Mouse (Mus musculus): ENCODE data around the gene Mcoln2.

DNA sequence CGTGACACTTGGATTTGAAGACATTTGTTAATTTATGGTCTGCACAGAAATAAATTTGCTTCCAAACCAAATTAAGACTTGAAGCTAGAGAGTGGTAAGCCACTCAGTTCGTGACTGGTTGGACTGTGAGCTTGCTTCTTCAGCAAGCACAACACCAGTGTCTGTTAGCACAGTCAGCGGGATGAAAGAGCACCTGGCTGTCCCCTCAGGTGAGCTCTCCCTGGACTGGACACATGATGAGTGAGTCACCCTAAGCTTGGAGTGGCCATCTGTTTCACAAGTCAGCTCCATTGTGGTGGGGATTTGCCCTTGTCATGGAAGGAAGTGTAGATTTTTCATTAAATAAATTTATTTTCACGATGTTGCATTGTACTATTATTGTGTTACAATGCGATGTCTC lies 45.5 kb downstream of the Mcoln2 start:
- TF ChIP-seq CTCF (IDR thresholded peaks at IDR 0.05; ENCODE audit: low read depth) = no peak
- no peak for TF ChIP-seq EP300 (IDR thresholded peaks at IDR 0.05; ENCODE audit: low read depth)

Data from liver, postnatal 0 days (tissue).